Mouse (Mus musculus) left cerebral cortex, adult 2 months (tissue): ENCODE results near the gene Sh3pxd2a. TPM values are rescaled to one million over a fixed set of nuclear protein-coding genes. Genes with fewer than 3 reads are reported as not detected.

Experiments
- DNase-seq, 2 experiments: peaks; one replicate each; pipeline ENCODE4 v3.0.0; 2021 to 2022; ENCODE audit warnings: low spot score in 2 of 2, mixed read lengths in 1 of 2; ENCODE audit errors: extremely low spot score in 1 of 2
- H3K27ac ChIP-seq: fragments of 200-600 bp; 2 replicates; pipeline ENCODE4 v1.8.1; 2022
- H3K4me3 ChIP-seq: fragments of 200-600 bp; 2 replicates; pipeline ENCODE4 v1.8.1; 2022
- CTCF ChIP-seq: fragments of 200-600 bp; IDR thresholded peaks from 2 replicates; pipeline ENCODE4 v1.8.1; 2022; ENCODE audit warnings: antibody characterized with exemption, mild to moderate bottlenecking, moderate library complexity
- intact Hi-C: fragments of 180-260 bp; cut with DNase I; formaldehyde crosslinking; loops from one replicate; pipeline ENCODE4 v1.15.1; 2025
- total RNA-seq, 2 experiments: library from RNA; stranded (reverse); gene quantifications; 2 replicates each; pipeline ENCODE4 v1.2.3; 2021

Gene Sh3pxd2a
- total RNA-seq, 2 experiments from 2014 or later, result 30.2 to 36.8 TPM

DNA sequence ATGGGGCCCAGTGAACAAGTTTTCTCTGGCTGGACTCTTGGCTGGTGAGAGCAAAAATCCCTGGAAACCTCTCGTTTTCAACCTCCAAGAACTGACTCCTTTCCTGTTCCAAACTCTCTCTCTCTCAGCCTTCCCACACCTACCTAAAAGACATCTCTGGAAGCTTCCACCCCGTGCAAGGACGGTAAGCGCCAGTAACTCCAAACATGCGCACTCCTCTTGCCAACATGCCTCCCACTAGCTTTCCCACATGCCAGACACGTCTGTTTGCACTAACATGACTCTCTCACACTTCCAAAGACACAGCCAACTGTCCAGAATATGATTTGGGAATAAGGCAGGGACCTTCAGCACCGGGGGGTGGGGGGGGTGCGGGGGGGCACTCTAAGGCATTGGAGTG lies 203.0 kb downstream of the Sh3pxd2a start:
- peak in 1 of 2 experiments; percentile 50 for DNase-seq
- Histone ChIP-seq H3K27ac (no peak overlapping the region), H3K4me3 (no peak overlapping the region)
- intact Hi-C loops, result loop anchor here (2.0 kb wide), 1 partner anchor 82 kb away; the partner anchor contains the start of gene Neurl1a
- no peak for TF ChIP-seq CTCF

DNA sequence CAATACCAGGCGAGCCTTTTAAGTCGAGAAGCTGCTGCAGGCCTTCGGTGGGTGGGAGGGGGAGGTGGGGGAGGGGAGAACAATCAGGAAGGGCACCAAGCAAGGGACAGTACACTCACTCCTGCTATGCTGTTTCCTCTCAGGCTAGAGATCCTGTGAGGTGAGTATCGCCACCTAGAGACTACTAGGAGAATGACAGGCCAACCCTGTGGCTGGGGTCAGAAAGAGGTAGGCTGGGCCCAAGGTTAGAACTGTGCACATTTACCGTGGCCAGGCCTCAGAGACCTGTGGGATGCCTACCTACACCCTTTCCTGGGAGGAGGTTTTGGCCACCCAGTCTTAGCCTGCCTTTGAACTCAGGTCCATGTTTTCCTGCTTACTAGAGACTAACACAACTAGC lies 204.6 kb downstream of the Sh3pxd2a start:
- Histone ChIP-seq H3K27ac (no peak overlapping the region), H3K4me3 (no peak overlapping the region)
- peak; percentile 65 for TF ChIP-seq CTCF
- DNase-seq, result no peak
- intact Hi-C loops, result no loop called here

DNA sequence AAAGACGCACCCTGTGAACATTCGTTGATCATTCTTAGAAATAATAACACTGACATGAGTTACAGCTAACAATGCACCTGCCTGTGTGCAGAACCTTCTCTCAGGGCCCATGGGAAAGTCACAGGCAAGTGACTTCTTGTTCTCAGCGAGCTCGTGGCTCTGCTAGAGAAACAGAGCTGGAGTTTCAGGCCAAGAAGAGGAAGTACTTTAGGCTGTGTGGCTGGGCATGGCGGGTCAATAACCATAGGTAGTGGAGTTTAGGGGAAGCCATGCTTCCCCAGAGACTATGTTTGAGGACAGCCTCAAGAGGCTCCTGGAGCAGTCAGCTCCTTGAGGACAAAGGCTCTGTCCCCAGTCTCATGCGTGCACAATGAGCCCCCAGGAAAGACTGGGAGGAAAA lies 208.3 kb downstream of the Sh3pxd2a start:
- intact Hi-C loops, result no loop called here
- Histone ChIP-seq H3K27ac (no peak overlapping the region), H3K4me3 (no peak overlapping the region)
- no peak for TF ChIP-seq CTCF
- no peak for DNase-seq

DNA sequence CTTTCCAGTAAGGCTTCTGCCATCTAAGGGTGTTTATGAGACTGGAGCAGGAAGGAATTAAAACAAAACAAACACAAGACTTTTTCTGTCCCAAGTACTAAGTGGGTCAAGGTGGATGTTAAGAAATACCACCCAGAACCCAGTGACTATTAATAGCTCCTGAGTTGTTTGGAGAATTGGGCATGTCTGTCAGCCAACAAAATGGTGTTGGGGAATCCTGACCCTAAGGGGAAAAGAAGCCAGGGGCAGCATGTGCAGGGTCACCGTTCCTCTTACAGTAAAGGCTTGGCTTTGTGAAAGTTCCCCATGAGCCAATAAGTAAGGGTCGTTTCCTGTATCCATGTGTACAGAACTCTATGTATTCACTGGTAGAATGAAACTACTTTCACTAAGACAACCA lies 209.2 kb downstream of the Sh3pxd2a start:
- no peak overlapping the region for H3K4me3 ChIP-seq
- TF ChIP-seq CTCF, result no peak
- DNase-seq, result no peak
- H3K27ac ChIP-seq, result no peak overlapping the region
- intact Hi-C loops, result no loop called here

DNA sequence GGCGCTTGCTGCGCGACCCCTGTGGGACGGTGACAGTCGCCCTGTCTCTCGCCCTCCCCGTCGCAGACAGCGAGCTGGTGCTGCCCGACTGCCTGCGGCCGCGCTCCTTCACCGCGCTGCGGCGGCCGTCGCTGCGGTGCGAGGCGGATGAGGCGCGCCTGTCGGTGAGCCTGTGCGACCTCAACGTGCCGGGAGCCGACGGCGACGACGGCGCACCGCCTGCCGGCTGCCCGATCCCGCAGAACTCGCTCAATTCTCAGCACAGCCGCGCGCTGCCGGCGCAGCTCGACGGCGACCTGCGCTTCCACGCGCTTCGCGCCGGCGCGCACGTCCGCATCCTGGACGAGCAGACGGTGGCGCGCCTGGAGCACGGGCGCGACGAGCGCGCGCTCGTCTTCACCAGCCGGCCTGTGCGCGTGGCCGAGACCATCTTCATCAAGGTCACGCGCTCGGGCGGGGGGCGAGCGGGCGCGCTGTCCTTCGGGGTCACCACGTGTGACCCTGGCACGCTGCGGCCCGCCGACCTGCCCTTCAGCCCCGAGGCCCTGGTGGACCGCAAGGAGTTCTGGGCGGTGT lies 211.1 kb downstream of the Sh3pxd2a start:
- intact Hi-C loops, result no loop called here
- Histone ChIP-seq H3K4me3 (peak overlapping the region; percentile 18), H3K27ac (no peak overlapping the region)
- no peak for DNase-seq
- TF ChIP-seq CTCF, result no peak; the same call in 1 of the 2 replicates

DNA sequence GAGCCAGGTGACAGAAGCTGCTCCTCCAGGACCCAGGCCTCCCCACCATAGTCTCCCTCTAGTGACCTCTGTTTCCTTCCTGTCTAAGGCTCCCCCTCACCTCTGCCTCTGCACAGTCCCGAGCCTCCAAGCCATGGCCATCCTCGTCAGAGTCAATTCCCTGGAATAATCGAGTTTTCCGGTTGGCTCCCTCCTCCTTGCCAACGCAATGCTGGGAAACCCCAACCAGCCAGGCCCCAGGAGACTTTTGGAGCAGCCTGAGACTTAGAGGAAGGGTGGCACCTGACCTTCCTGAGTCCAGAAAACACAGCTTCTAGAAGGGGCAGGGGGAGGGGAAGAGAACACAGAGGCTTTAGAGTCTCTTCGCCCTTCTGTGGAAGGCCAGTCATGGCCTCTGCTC lies 213.3 kb downstream of the Sh3pxd2a start:
- intact Hi-C loops, result no loop called here
- no peak overlapping the region for H3K27ac ChIP-seq
- TF ChIP-seq CTCF, result no peak
- no peak for DNase-seq
- no peak overlapping the region for H3K4me3 ChIP-seq

DNA sequence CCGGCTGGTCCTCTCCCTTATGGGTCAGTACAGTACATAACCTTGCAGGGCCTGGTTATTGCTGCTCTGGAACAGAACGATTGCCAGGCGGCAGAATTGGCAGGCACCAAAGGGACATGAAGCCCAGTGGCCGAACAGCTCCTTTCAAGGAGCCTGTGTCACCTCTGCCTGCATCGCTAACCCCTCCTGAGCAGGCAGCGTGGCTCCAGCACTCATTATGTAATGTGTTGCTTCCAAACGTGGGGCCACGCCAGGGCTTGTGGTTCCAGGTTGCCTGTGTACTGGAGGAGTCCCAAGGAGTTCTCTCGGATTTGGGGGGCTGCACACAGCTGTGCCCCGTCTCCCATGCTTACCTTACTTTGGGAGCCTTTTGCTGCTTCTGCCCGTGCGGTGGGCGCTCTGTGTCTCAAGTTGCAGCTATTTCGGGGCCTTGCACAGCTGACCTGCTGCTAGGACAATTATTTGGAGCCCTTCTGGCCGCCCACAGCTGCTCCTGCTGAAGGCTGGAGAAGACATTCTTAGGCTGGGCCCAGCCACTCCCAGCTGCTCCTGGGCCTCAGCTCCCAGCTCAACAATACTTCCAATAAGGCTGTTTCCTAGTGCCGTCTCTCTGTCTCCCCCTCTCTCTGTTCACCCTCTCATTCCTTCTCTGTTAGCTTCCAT lies 215.2 kb downstream of the Sh3pxd2a start:
- no peak overlapping the region for H3K27ac ChIP-seq
- H3K4me3 ChIP-seq, result no peak overlapping the region
- no peak for TF ChIP-seq CTCF
- DNase-seq, result no peak
- intact Hi-C loops, result no loop called here

DNA sequence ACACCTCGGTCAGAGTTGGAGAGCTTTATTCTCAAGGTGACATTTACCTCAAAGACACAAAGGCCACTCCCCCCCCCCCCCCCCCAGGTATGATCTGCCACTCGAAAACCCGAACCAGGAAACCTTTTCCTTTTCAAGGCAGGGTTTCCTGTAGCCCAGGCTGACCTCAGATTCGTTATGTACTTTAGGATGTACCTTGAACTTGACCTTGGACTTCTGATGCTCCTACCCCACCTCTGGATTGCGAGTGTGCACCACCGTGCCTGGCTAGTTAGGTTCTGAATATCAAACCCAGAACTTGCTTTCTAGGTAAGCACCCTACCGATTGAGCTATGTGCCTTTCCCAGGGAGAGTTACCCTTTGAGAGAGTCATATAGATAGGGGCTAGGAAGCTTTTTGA lies 215.9 kb downstream of the Sh3pxd2a start:
- intact Hi-C loops, result no loop called here
- no peak for TF ChIP-seq CTCF
- no peak overlapping the region for H3K4me3 ChIP-seq
- H3K27ac ChIP-seq, result no peak overlapping the region
- DNase-seq, result no peak

DNA sequence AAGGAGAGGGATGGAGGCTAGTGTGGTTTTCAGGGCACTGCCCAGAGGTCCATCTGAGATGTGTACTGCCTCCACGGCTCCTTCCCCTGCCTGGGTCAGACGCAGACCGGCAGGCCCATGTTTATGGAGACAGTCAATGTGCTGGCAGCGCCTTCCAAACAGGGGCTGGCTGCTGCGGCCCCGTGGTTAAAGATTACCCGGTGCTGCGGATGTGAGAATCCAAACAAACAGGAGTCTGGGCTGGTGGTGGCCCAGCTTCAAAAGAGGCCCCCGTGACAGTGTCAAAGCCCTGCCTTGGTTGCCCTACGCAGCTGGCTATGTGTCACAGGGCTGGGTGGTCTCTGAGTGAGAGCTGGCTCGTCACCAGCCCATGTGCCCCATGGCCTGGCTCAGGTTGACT lies 216.4 kb downstream of the Sh3pxd2a start:
- TF ChIP-seq CTCF, result no peak
- Histone ChIP-seq H3K27ac (no peak overlapping the region), H3K4me3 (no peak overlapping the region)
- no peak for DNase-seq
- intact Hi-C loops, result no loop called here

DNA sequence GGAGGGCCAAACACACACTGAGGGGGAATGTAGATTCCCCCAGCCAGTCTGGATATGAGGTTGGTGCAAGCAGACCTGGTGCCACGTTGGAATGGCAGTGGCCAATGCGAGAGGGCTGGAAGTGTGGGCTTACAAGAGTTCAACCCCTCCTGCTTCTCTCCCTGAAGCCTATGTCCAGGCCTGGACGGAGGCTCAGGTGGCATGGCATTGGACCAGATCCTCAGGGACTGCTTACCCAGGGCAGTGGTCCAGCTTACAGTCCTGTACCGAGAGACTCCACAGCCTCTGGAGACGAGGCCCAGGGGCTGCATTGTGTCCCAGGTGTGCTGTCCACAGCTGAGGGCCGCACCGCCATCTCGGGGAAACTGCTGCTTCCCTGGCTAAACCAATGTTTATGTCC lies 218.7 kb downstream of the Sh3pxd2a start:
- H3K27ac ChIP-seq, result no peak overlapping the region
- no peak for TF ChIP-seq CTCF
- intact Hi-C loops, result no loop called here
- DNase-seq, result no peak
- H3K4me3 ChIP-seq, result no peak overlapping the region

DNA sequence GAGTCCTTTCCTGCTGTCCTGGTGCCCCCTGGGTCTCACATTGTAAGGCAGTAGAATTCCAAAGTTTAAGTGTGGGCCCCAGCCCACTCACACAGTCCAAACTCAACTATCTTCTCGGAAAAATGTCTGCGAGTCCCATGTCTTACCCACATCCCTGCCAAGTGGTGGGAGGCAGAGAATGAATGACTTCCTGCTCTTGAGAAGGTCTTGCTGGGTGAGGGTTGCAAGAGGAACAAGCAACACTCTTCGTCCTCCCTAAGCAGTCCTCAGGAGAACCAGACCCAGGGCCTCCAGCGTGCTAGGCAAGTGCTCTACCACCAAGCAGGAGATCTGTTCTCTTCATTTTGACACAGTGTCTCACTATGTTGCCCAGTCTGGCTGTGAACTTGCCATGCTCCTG lies 222.0 kb downstream of the Sh3pxd2a start:
- H3K4me3 ChIP-seq, result no peak overlapping the region
- H3K27ac ChIP-seq, result no peak overlapping the region
- intact Hi-C loops, result no loop called here
- TF ChIP-seq CTCF, result no peak
- no peak for DNase-seq

DNA sequence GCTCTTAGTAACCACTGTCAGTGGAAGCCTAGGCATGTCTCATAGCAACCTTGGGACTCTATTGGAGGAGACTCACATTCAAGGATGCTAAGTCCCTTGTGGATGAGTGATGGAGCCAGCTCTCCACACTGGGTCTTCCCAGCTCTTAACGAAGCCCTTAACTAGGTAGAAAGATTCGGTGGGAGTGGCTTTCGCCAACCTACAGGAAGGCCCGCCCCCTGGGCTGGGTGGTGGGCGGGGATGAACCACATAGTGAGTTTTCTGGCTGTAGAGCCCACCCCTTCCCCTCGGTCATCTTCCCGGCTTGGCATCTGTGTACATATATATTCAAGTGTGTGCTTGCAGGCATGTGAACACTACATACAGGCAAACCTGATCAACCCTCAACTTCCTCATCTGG lies 223.2 kb downstream of the Sh3pxd2a start:
- no peak for DNase-seq
- TF ChIP-seq CTCF, result no peak
- H3K4me3 ChIP-seq, result no peak overlapping the region
- H3K27ac ChIP-seq, result no peak overlapping the region
- intact Hi-C loops, result no loop called here

DNA sequence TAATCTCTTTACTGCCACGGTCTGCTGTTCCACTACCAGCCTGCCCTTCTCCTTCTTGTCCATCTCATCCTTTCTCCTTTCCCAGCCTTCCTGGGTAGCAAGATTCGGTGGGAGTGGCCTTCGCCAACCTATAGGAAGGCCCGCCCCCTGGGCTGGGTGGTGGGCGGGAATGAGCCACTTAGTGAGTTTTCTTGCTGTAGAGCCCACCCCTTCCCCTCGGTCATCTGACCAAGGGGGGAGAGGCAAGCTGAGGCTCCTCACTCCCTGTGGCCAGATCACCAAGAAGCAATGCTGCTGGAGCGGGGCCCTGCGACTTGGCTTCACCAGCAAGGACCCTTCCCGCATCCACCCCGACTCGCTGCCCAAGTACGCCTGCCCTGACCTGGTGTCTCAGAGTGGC lies 224.1 kb downstream of the Sh3pxd2a start:
- intact Hi-C loops, result no loop called here
- Histone ChIP-seq H3K27ac (no peak overlapping the region), H3K4me3 (no peak overlapping the region)
- no peak for DNase-seq
- no peak for TF ChIP-seq CTCF
